Mouse (Mus musculus) MN1 (cell line): ENCODE measurements at regions not wholly inside any gene's neighbourhood (a gene's known extent, or its start where the extent isn't known, plus 50 kb on each side); places are given as distances from the start of the nearest gene placed in this dataset.

Experiments used
- DNase-seq: peaks from one replicate; pipeline ENCODE4 v3.0.0-alpha.2; 2016; ENCODE audit warnings: low spot score

- no peak for DNase-seq
Measured at GRCm38 (mm10) chr10:93361654-93362195, 50.8 kb upstream of the Elk3 start.

GRCm38 (mm10) chr10:93364108-93364793 lies 53.3 kb upstream of the Elk3 start:
- no peak for DNase-seq

DNA sequence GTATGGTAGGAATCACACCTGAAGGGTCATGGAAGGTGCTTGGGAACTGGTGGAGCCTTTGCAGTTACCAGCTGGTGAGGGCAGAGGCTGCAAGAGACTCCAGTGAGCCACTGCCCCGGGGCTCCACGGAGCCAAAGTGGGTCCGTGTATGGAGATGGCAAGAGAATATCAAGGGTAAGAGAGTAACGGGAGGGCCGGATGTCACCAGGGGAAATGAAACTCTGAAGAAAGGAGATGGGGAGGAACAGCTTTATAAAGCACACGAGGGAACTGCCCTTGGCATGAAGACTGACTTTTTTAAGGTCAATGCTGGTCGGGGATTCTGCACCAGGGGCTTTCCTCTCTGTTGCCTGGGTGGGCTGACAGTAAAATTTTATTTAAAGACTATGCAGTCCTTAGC lies 53.9 kb upstream of the Elk3 start:
- no peak for DNase-seq

DNA sequence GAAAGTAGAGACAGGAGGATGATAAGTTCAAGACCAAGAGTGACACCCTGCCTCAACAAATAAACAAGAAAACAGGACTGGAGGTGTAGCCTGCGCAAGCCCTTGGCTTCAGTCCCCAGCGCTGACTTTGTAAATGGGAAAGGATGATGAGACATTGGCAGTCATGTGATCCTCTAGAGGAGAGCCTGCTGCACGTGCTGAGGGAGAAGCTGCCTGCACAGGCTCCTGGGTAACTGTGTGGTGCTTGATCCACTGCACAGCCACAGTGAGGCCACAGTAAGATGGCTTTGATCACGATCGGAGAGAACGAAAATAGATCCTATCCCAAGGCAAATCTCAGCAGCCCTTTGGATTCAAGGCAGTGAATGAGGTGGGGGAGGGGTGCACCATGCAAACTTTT lies 54.4 kb upstream of the Elk3 start:
- DNase-seq, result peak; percentile 52

DNA sequence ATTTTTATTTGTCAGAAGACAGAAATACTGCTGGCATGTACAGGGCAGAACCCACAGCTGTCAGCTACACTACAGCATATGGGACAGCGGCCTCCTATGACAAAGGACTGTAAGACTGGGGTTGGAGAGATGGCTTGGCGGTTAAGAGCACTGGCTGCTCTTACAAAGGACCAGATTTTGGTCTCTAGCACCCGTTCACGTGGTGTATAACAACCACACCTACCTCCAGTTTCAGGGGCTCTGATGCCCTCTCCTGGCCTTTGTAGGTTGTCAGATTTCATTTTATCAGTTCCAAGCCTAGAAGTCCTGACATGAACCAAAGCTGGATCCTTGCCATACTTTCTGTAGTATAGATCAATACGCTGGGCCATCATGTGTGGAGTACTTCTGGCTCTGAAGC lies 54.9 kb upstream of the Elk3 start:
- peak; percentile 67 for DNase-seq

GRCm38 (mm10) chr10:93369737-93370136 lies 58.8 kb upstream of the Elk3 start:
- DNase-seq, result no peak

DNA sequence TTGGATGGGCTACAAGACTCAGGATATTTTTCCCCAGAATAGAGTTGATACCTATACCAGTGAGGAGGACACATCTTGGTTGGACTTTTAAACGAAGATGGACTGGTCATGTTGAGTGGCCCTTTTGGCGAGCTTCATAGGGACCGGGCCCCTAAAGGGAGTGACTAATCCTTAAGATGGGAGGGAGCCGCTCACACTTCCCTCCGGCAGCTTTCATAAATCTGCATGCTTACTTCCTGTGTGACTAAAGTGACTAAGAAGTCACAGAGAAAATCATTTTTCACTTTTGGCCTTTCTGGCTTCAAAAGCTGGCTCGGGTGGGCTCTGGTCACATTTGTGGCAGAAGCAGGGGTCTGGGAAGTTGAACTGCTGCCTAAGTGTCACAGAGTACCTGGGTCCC lies 59.4 kb upstream of the Elk3 start:
- DNase-seq, result no peak

DNA sequence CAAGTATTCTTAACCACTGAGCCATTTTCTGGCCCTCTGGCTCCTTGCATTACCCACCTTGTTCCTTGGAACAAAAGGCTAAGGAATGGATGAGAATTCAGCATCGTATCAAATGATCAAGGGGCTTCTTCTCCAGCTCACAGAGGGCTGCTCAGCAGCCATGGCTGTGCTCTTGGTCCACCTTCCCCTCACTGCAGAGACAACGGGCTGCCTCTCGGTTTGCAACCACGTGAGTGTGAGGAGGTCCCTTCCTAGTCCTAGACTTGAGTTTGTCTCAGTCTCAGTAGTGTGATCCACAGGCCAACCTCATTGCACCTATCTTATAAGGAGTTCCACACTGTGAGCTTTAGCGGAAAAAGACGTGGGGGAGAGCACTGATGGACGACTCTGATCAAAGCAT lies 61.3 kb upstream of the Elk3 start:
- DNase-seq, result no peak

GRCm38 (mm10) chr10:93373265-93373664 lies 62.3 kb upstream of the Elk3 start:
- DNase-seq, result no peak

DNA sequence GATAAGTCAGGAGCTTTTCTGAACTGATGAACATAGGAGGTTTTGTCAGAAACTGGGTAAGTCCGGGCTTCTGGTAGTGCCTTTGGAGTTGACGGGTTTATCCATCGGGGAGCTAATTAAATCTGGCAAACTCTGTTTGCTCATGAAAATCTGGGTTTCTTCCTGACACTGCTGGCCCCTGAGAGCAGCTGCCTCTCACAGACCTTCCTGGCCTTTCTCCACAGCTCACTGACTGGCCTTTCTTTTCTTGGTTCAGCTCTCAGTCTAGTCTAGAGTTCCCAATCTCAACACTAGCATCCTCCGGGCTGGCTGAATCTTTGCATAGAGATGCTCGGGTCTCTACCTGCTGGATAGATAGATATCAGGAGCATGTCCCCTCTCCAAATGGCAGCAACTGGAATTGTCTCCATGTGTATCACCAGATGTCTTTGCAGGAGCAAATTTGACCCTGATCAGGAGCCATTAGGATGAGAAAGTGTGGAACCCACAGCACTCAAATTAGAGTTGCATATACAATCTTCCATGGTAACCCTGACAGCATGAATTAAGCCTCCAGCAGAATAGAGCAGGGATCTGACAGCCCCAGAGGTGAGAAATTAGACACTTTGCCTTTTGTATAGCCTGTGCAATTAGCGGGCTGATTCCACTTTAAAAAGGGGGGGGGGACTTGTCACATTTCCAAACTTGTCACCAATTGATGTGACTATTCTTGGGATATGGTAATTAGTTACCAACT lies 63.2 kb upstream of the Elk3 start:
- no peak for DNase-seq

DNA sequence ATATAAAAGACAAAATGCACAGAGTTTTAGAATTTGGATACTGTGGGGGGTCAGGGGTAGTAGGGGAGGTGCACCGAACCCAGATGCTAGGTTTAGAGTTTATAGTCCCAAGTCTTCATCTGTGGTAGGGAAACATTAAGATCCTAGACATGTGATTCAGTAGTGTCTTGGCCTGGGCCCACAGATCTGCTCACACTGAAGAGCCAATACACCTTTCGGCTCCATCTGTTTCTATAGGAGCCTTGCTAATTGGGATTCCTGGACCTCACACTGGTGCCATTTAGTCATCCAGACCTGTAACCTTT lies 63.7 kb upstream of the Elk3 start:
- no peak for DNase-seq

DNA sequence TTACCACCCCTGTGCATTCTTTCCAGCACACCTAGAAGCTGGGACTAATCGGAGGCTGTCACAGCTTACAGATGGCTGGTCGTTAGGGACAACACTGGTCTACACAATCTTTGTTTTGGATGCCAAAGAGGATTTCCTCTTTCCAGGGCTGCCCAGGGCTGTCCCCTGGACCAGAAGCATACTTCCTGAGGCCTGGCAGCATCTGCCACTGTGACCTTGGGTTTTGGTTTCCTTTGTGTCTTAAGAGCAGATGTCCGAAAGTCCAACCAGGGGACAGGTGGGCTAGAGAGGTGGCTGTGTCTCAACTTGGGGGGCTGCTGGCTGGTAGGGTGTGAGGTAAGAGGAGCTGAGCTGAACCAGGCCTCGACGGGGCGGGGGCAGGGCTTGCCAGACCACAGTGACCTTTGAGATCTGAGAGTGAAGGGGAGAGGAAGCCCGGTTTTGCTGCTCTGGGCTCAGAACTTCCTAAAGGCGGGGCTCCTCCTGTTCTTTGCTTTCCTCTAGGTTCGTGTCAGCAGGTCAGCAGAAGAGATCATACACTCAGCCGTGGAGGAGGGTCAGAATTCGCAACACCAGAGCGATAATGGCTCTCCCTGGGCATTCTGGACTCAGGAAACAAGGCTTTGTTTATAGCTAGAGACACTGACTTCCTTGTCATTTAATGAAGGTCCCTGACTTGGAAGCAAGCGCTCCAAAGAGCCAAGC lies 64.2 kb upstream of the Elk3 start:
- peak; percentile 30 for DNase-seq

DNA sequence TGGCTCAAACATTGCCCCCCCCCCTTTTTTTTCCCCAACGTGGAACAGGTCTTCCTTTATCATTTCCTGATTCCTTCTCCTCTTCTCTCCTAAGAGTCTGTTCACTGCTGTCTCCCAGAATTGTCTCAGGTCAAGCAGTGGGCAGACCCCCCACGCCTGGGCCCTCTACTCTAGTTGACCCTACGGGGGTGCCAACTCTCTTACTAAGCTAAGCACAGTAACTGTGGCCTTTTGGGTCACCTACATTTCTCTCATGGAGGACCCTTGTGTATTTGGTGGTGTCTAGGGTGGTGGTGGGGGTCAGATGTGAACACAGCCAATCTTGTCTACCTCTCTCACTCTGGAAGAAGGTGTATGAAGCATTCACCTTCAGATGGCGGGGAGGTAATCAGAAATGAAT lies 64.8 kb upstream of the Elk3 start:
- DNase-seq, result no peak

DNA sequence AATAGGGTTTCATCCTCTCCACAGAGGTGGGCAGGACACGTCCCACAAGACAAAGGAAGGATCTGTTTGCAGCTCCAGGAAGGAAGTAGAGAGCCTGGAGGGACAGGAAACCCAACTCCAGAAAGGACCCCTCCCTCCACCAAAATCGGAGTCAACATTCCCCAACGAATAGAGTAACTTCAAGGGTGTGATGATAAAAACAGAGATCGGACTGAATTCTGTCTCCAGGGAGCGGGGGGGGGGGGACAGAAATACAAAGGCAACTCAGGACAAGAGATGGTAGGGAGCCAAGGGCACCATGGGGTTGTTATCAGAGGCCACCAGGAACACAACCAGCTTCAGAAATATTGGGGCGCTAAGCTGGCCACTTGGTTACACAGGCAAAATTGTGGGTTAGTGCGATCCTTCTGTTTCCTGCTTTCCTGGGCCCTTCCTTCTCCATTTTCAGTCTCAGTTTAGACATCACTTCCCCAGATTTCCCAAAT lies 65.6 kb upstream of the Elk3 start:
- DNase-seq, result no peak

- DNase-seq, result no peak
Measured at GRCm38 (mm10) chr10:93389276-93389675, 63.9 kb upstream of the Lta4h start.

GRCm38 (mm10) chr10:93391296-93391695 lies 61.9 kb upstream of the Lta4h start:
- peak; percentile 32 for DNase-seq

DNA sequence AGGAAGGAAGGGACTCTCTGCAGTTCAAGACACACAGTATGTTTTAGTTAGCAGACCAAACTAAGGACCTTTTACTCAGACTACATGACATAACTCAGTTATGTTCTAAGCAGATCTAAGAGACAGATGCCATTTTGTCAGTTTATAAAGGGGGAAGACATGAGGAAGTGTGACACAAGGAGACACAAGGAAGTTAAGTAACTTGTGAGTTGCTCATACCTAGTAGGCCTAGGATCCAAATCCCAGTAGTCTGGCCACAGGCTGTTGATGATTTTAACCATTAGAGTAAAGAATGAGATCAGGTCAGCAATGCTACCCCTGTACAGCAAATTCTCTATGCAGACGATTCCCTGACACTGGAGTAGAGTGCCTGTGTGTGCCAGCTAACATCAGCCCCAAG lies 59.3 kb upstream of the Lta4h start:
- DNase-seq, result no peak

- no peak for DNase-seq
Measured at GRCm38 (mm10) chr10:93397711-93398110, 55.5 kb upstream of the Lta4h start.

DNA sequence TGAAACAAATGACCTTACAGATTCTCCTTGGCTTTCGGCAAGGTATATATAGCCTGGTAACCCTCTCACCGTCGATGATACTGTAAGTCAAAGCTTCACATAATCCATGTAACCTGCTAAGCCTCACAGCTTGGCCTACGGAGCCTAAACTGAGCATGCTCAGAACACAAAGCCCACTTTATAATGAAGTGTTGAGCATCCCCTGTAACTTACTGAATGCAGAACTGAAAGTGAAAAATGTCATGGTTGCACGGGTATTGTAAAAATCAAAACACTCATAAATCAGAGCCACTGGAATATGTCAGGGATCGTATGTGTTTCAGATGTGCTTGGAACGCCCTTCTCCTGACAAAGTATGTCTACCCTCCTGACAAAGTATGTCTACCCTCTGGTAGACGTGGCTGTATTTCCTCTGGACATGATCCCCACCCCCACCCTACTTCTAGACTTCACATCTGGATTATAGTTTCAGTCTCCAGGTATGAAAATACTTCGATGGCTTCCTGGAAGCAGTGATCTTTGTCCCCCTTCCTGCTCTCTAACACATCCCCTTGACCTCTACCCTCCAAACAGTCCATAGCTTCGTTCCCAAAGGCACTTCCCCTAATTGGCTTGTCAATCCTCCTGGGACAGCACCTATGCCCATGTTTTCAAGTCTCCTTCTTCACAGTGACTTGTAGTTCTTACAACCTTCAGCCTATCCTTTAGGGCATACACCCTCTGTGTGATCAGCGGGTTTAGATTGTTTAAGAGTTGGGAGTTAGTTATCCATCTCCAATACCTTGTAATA lies 54.5 kb upstream of the Lta4h start:
- no peak for DNase-seq

- DNase-seq, result no peak
Measured at GRCm38 (mm10) chr10:93402689-93403509, 50.3 kb upstream of the Lta4h start.
